26 mouse cellular contexts compared by ENCODE assay signal in genomic region chr2:62396799-62397198, GRCm38 (mm10).
"Had no signal": no experiment of that assay in that cellular context is flagged by ENCODE, and none has a peak within 500 bp of the region (broad histone marks: within the 10 kb centered on the region; RNA-seq: fewer than 3 reads in every experiment).

No protein-coding gene starts in this region.

- H3K4me3 ChIP-seq: gastrocnemius, adult 2 months; heart, embryonic 10.5 days; heart, embryonic 12.5 days; hindbrain, embryonic 10.5 days; hindbrain, embryonic 12.5 days; kidney, embryonic 15.5 days; limb, embryonic 13.5 days; liver, embryonic 13.5 days; liver, embryonic 15.5 days had no signal

- H3K4me1 ChIP-seq: heart, embryonic 10.5 days; hindbrain, embryonic 10.5 days; hindbrain, embryonic 12.5 days; kidney, embryonic 15.5 days; limb, embryonic 13.5 days; liver, embryonic 13.5 days; liver, embryonic 15.5 days had no signal

- H3K27me3 ChIP-seq: heart, embryonic 12.5 days; hindbrain, embryonic 12.5 days; kidney, embryonic 15.5 days; limb, embryonic 13.5 days; liver, embryonic 13.5 days; liver, embryonic 15.5 days had no signal

- H3K36me3 ChIP-seq: heart, embryonic 10.5 days; heart, embryonic 12.5 days; hindbrain, embryonic 10.5 days; hindbrain, embryonic 12.5 days; kidney, embryonic 15.5 days; limb, embryonic 13.5 days; liver, embryonic 13.5 days; liver, embryonic 15.5 days had no signal

- H3K9ac ChIP-seq: heart, embryonic 12.5 days; hindbrain, embryonic 12.5 days; hindbrain, embryonic 14.5 days; kidney, embryonic 15.5 days; limb, embryonic 13.5 days; liver, embryonic 13.5 days; liver, embryonic 15.5 days had no signal

- DNase-seq: gastrocnemius, adult 2 months; gastrocnemius, postnatal 10 days; gastrocnemius, postnatal 25 days; heart, adult 18-20 months; heart, postnatal 10 days; heart, postnatal 4 days; kidney, adult 11 months; kidney, adult 2 months; kidney, adult 9 months; kidney, postnatal 14 days; kidney, postnatal 36 days; layer of hippocampus, adult 9-11 months; layer of hippocampus, postnatal 36 days; liver; liver, embryonic 13.5 days had no signal

- ATAC-seq: hindbrain, embryonic 16.5 days; inflammation-experienced regulatory T-cells, adult 6 months had no signal

- H3K9me3 ChIP-seq: heart, embryonic 10.5 days; heart, embryonic 12.5 days; hindbrain, embryonic 10.5 days; hindbrain, embryonic 12.5 days; kidney, embryonic 15.5 days; limb, embryonic 13.5 days; liver, embryonic 13.5 days; liver, embryonic 15.5 days had no signal

- H3K4me2 ChIP-seq: heart, embryonic 12.5 days; hindbrain, embryonic 12.5 days; hindbrain, embryonic 14.5 days; kidney, embryonic 15.5 days; limb, embryonic 13.5 days; liver, embryonic 13.5 days; liver, embryonic 15.5 days had no signal

- H3K27ac ChIP-seq: heart, embryonic 10.5 days; hindbrain, embryonic 10.5 days; hindbrain, embryonic 12.5 days; hindbrain, embryonic 14.5 days; kidney, embryonic 15.5 days; kidney, postnatal 0 days; limb, embryonic 13.5 days; liver, embryonic 13.5 days; liver, embryonic 15.5 days had no signal
